Mouse (Mus musculus) cerebellum, adult 9-10 months (tissue): Measurements from ENCODE around the gene Acsm5.

ENCODE experiments used
- DNase-seq: peaks from one replicate; pipeline ENCODE4 v3.0.0; 2022

Acsm5 gene

DNA sequence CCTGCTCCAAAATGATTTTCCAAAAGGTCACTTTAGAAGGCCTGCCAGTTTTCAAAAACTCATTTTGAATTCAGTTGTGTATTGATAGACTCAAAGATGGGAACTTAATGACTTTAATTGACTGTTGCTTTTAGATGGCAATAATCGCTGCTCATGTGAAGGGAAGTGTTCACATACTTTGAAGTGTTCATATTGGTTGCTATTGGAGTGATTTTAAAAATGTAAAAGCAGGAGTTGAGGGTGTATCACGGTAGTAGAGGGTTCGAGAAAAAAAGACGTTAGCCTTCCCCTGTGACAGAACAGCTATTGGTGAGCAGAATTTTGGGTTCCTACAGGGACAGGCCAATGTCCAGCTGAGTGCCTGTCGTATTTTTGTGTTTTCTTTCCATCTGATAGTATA is at the start of gene Acsm5:
TSS of gene Acsm5 (plus strand) at position 301 of the 400 bp plus-strand sequence.
- no peak for DNase-seq

DNA sequence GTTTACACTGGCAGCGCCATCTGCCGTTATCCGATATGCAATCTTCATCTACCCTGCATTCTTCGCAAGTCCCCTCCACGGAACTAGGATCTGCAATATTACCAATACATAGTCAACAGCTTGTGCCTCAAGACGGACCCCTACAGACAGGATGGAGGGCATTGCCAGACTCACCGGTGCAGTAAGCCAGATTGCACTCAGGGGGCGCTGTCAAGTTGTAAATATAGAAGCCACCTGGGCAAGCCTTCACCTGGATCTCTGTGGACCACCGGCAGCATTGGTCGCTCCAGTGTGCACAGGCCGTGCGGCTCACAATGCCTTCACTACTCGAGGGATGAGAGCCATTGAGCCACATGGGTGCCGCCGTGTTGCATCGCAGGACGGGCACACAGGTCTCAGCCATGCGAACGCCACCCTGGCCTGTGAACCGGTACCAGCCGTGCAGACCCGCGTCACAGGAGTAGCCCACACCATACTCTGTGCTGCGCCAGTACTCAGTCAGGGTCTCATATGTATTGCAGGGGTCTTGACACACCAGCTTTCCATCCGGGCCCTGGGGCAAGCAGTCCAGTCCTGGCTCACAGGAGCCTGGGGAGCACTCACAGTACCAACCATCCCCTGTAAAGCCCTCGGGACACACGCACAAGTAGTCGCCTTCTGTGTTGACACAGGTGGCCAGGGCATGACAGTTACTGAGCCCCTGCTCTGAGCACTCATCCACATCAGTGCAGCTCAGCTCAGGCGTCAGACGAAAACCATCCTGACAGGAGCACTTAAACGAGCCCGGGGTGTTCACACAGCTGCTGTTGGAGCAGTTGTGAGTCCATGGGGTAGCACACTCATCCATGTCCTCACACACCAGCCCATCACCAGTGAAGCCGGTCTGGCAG is 42.5 kb upstream of the Acsm5 start:
- DNase-seq = no peak

DNA sequence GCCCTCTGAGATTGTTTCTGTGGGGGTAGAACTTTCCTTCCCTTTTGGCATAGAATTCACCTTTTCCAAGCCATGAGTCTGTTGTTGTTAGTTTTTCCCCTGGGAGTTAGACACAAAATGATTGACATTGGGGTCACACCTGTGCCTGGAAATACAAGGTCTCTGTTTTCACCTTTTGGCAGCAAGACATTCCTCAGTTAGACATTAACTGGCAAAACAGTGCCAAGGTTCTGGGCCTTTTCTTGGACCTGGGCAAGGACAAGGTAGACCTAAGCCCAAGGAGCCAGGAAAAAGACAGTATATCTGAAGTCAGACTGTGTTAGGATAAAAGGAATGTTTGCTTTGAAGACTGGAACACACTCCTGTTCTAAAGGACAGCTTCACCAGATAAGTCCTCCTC is 40.0 kb upstream of the Acsm5 start, which contains the start of gene Umod:
TSS of gene Umod (minus strand) at position 27 of the 400 bp plus-strand sequence.
- DNase-seq = no peak

DNA sequence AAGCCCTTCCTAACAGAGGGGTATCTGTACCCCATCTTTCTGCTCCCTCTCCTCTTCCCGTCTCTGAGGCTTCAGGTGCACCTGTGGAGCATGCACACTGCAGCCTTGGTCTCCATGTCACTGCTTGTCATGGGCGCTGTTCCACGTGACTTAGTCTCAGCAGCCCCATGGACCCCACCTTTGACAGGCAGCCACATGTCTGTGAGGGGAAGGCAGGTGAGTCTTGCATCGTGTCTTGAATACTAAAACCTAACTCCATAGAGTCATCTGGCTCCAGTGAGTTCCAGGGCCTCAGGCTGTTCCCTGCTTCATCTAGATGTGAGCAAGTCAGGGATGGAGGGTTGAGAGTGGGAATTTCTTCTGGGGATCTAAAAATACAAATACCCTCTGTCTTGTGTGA is 35.1 kb upstream of the Acsm5 start:
- no peak for DNase-seq

DNA sequence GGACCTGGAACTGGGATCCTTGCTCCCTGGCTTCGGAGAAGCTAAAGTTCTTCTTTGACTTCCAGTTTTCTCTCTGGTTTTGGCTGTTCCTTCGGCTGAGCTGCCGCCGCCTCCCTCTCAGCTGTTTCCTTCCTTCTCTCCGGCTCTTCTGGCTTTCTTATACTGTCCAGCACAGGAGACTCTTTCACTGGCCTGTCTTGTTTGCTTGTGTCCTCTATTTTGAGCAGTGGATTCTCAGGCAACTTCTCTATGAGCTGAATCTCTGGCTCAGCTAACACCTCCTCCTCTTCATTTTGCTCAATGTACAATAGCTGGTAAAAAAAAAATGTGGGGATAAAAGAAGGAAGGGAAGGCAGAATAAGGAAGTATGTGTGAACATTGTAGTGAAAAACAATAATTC is 32.6 kb upstream of the Acsm5 start:
- DNase-seq = no peak

DNA sequence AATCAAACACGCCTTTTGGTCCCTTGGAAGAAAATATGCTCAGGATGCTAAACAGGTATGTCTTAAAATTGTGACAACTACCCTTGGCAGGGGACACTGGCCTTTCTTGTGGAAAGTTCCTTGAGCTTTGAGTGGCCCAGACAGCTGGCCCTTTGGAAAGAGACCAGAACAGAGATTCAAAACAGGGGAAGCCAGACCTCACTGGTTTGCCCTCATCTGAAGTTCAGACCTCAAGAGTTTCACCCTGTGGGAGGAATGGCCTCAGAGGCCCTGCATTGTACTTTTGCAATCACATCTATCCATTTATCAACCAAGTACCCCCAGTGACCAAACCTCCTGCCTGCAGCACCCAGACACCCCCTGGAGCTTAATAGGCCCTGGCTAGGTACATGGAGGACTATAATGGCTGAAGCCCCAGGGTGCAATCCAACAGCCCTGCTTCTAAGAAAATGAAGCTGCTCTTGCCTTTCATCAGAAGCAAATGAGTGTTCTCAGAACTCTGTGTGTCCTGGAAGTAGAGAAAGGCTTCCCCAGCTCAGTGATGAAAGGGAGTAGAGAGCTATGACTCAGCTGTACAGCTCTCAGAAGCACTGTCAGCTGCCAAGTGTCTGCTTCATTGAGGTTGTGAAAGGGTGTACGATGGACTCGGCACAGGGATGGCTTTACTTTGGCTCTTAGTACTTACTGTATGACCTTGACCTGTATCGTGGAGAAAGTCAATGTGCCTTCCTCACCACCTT is 29.1 kb upstream of the Acsm5 start:
- no peak for DNase-seq

DNA sequence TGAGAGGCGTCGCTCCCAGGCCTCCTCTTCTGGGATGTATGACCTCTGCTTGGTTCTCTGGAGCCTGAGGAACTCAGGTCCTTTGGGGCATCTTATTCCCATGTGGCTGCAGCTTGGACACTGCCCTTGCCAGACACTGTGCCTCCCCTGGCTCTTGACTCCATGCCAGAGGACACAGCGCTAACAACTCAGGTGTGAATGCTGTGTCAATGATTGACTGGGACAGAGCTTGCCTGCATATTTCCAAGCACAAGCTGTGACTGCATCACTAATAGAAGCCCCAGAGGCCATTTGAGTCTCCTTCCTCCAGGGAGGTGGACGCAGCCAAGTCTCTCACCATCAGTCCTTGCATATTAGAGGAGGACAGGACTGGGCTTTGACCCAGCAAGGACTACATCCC is 8.1 kb upstream of the Acsm5 start:
- no peak for DNase-seq

DNA sequence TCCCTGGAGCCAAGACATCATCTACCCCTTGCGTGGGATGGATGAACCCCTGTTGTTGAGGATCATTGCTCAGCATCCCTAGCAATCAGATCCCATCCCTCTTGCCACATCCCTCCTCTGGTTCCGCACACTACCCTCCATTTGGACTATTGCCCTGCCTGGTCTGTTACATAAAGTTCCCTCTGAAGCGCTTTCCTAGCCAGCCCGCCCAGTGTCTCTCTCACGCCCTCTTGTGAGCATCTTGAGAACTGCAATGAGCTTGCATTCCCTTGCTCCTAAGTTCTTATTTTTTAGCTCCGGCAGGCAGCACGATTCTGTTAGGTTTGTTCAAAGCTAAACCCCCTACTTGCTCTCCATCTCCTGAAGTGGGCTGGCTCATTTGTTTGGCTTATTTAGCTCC is 6.2 kb upstream of the Acsm5 start:
- peak; percentile 53 for DNase-seq

DNA sequence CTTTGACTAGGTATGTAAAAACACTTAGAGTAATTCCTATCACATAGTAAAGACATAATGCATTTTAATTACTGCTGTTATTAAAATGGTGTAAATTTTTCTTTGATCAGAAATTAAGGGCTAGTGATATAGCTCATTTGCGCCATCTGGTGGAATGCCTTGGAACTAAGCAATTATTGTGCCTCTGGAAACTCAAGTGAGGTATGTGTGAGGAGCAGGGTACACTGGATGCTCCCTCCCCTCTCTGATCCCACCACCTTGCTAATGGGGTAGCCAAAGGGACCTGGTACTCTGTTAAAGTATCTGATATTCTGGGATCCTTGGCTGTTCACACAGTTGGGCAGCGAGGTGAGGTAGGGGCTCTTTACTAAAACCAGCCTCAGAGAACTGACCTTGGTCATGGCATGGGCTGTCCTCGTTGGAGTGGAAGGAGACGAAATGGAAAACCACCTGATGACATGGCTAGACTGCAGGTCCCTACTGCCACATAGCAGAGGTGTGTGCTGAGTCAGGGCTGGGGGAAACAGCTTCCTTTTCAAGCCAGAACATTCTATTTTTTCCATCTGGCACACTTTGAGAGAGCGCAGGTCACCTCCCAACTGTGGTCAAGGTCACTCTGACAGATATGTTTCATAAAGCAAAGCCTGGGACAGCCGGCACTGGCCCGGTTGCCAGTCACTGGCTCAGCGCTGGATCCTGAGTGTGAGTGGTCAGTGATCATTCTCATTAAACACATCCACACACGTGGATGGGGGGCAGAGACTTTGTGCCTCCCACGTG is 3.6 kb upstream of the Acsm5 start:
- peak; percentile 59 for DNase-seq

DNA sequence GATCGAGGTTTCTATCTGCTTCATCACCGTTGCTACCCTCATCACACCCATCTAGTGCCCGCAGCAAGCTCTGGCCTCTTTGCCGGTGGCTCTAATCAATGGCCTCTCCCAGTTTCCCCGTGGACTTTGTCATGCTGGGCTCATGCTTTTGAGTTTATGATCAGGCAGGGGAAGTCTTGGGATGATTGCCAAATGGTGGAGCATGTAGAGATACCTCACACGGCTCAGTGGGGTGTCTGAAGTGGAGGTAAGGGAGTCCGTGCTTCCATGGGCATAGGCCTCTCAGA is 3.0 kb upstream of the Acsm5 start:
- no peak for DNase-seq

DNA sequence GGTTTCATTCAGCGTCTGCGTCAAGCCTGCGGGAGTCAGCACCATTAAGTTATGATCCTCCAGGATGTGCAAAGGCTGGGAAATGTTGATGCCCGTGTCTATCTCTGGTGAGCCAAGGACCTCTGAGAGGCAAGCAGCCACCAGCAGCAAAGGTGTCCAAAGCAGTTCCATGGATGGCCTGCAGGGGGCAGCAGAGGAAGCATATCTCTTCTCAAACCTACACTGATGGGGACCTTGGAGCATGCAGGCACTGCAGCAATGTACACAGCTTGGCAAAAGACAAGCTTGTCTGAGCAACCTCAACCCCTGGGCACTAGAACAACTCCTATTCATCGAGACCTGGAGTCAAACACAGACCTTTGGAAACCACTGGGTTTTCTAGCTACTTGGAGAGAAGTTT is 391 bp downstream of the Acsm5 start:
- peak; percentile 67 for DNase-seq

DNA sequence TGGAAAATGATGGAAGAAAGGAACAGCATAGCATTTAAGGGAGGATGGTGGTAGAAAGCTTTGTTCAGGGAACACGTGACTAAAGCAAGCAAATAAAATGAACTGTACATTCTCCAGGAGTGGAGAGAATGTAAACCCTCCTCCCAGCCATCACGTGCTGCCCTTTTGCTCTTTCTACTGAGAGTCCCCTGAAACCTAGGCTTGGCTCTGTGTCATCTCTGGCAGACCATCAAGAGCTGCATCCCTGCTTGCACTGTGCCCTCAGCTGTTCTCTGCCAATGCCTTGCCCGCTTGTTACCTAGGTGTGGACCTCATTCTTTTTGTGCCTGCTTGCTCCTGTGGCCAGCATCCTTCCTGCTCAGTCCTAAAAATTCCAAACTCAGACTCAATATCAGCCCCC is 2.6 kb downstream of the Acsm5 start:
- no peak for DNase-seq

DNA sequence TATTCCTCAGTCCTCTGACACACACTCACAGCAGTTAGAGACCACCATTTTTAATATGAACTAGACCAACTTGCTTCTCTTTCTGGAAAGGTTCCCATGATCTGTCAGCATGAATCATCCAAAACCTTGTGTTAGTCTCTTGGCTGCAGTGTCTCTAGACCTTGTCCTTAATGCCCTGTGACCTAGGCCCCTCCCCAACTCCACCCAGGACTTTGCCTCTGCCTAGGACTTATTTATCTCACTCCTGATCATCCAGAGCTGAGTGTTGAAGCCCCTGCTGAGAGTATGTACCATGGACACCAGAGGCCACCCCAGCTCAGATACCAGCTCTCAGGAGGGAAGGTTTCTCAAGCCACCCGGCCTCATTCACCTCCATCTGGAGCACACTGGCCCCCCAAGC is 3.1 kb downstream of the Acsm5 start:
- DNase-seq = no peak

DNA sequence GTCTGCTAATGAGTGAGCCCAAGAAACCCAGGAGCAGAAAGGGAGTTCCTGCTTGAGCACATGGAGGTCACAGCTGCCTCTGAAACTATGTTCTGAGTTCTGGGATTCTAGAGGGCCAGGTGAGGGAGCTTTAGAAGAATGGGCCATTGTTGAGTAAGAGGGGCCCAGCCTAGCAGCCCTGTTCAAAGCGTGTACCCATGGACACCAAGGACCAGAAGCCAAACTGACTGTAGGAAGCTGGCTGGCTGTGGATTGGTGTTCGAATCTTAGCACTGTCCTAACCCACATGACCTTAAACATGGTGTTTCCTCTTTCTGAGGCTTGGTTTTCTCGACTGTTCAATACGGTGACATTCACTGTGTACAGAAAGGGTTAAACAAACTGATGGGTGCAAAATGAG is 4.1 kb downstream of the Acsm5 start, which contains the start of gene Pdilt:
TSS of gene Pdilt (minus strand) at position 101 of the 400 bp plus-strand sequence.
- DNase-seq = no peak

DNA sequence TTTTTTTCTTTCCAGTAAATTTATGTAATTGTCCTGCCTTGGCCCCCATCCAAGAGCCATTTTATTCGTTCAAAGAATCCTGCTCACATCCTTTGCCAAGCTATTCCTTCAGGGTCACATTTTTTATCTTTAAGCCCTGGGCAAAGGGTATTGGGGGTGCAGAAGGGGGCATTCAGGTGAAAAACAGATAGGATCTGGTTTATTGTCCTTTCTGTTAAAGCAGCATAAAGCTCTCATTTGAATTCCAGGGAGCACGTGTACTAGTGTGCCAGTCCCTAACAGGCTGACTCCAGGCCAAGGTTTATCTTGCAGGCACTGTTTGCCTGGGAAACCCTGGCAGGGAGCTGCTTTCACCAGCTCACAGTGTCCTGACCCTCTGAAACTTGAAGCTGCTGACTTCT is 6.6 kb downstream of the Acsm5 start:
- peak; percentile 17 for DNase-seq

DNA sequence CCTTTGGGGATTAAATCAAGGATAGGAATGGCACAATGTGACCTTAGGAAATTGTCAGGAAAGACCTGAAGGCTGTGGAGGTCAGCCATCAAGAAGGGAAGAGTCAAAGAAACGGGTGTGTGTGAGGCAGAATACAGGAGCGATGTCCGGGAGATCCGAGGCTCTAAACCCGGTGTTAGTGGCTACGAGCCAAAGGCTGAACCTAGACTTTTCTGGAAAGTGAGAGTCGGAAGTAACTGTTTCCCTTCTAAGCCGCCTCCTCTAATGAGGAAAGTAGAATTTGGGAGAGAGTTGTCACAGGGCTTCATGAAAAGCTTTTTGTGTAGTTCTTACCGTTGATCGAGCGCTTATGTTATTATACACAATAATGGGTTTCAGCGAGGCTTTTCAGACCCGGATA is 7.2 kb downstream of the Acsm5 start:
- DNase-seq = no peak

DNA sequence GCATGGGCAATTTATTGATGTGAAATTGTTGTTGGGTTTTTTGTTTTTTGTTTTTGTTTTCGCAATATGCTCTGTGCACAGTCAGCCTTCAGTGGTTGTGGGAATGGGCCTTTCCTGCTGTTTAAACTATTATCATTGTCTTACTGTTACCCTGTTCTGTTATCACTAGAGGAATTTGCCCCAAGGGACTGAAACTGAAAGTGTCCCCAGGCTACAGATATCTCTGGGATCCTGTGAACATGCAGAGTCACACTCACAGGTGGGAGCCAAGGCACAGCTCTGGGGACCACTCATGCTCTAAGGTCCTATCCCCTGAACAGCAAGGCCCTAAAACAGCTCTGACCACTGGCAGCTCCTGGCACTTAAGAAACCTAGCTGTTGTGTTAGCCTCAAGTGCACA is 7.9 kb downstream of the Acsm5 start:
- no peak for DNase-seq

DNA sequence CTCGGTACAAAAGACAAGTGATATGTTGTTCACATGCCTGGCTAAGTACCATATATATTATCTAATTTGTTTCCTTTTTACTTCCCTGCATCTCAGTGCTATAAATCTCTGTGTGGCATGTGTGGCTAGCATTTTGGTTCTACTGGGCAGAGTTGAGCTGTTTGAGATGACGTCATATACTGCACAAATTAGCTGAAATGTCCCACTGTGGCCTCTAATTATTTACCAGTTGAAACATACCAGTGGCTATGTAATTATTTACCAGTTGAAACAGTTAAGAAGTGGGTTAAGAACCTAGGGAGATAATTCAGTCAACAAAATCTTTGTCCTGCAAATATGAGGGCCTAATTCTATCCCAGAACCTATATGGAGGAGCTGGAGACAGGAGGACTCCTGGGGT is 8.3 kb downstream of the Acsm5 start:
- DNase-seq = no peak

DNA sequence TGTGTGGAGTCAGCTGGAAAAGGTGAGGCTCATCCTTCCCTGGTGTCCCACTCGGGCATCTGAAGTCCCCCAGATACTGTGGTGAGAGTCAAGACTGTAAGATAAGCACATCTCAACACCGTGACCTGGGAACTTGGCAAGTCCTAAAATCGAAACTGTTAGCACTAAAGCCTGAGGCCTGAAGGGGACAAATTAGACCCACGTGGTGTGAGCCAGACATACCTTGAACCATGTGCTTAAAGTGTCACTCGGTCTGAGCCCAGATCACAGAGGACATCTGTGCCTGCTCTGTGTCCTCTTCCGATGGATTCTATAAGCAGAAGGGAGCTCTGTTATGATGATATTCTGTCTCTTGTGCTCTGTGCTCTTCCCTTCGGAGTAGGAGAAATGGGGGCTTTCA is 9.4 kb downstream of the Acsm5 start:
- no peak for DNase-seq

DNA sequence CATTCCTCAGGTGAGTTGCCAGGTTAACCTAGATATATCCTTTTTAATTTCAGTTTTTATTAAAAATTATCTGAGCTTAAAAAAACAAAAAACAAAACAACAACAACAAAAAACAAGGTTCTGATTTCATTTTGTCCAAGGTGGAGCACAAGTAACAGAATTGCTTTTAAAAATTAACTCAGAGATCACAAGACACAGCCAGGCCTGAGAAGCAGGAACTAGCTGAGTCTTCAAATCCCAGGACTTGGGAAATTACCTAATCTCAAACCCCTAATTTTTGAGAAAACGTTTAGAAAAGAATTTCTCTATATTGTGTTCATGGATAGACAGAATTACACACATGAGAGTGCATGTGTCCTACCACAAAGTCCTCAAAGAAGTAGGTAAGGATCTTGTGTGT is 13.7 kb downstream of the Acsm5 start:
- DNase-seq = no peak

DNA sequence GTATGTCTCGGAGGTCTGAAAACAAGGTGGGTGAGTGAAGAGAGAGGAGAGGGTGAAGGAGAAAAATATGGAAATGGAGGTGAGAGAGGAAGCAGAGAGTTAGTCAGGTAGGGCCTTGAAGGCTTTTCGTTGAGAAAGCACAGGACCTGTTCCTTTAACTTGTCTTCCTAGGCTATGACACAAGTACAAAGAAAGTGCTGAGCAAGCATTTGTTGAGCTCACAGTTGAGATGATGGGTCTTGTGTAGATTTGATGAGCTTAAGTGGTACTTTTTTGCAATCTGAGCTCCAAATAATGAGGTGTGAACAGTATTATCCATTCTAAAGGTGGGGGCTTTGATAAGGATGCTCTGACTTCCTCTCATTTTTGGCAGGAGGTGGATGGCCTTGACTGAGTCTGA is 15.1 kb downstream of the Acsm5 start:
- DNase-seq = no peak

DNA sequence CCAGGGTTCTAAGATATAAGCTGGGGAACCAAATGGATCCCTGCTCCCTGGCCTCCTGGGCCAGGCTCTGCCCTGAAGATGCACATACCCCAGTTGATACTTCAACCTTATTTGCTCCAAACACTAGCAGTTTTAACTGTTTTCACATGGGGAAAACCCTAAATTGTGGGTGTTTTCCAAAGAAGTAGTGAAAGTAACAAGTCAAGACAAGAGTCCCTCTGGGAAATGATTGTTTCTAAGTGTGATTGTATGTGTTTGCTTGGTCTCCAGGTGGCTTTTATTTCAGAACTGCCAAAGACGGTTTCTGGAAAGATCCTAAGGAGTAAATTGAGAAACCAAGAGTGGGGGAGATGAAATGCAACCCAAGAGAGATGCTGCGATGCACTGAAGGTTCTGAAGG is 23.2 kb downstream of the Acsm5 start:
- DNase-seq = no peak

DNA sequence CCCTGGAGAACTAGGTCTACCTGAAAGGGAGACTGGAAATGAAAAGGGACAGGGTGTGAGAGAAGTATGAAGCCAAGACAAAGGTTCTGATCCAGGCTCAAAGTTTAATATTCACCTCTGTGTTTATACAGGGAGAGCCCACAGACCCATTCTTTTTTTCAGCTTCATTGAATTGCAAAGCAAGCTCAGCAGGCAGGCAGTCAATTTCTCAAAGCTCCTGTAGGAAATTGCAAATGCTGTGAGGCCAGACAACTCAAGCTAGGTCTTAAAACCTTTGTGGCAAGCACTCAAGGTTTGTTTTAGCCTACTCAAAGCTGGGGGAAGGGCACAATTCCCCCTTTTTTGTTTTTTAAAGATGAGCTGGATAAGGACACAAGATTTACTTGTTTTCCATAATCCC is 26.3 kb downstream of the Acsm5 start:
- DNase-seq = no peak
